Mouse (Mus musculus): ENCODE measurements around the gene Uvssa. TPM values are rescaled to one million over a fixed set of nuclear protein-coding genes. Genes with fewer than 3 reads are reported as not detected.

Gene Uvssa
- 2.4 and 2.7 TPM in 2 replicates for polyA plus RNA-seq (2012; rRNA removed)

DNA sequence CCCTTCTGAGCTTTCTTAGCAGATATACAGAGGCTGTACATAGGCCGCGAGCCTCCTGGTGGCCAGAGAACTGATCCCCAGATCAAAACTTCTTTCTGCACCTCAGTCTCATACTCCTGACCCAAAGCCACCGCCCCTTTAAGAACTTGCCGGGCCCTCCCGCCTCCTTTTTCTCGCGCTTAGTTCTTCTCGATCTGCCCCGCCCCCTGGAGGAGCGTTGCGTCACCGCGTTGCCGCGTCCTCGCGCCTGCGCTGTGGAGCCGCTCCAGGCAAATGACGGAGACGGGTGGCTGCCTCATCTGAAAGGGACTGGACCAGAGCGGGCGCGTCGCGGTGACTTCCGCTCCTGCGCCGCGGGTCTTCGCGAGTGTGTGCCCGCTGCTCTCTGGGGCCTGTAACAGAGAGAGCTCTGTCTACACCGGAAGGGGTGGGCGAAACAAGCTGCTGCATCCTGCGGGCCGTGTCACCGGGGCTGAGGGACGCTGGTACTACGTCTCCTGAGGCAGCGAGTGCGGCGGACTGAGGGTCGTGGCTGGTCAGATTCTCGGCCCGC is at the start of gene Uvssa:
TSS of gene Uvssa (plus strand) at position 248 of the 553 bp plus-strand sequence.

DNA sequence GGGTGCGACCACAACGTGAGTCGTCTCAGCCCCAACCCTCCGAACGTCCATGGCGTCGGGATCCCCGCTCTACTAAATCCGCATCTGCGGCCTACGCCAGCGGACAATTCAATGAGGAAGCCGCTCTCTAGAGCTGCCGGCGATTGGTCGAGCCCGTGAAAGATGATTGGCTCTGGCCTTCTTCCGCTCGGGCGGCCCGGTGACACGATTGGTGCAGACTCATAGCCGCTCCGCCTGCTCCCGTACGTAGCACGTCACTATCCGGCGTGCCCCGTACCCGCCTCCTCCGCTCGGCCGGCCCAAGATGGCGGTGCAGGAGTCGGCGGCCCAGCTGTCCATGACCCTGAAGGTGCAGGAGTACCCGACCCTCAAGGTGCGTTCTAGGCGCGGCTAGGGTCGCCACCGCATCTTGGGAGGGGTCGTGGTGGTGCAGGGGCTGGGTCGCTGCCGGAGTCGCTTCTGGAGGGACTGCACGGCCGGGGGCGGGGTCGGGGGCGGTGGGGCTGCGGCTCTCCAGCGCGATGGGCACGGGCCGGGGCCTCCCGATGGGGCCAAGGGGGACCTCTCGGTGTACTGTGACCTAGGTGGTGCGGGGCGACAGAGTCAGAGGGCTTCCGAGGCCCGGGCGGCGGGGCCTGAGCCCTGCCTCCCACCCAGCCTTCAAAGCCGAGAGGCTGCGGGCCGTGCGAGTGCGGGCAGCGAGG is 42.9 kb upstream of the Uvssa start, which contains the start of gene Maea:
TSS of gene Maea (plus strand) at position 237 of the 704 bp plus-strand sequence.

DNA sequence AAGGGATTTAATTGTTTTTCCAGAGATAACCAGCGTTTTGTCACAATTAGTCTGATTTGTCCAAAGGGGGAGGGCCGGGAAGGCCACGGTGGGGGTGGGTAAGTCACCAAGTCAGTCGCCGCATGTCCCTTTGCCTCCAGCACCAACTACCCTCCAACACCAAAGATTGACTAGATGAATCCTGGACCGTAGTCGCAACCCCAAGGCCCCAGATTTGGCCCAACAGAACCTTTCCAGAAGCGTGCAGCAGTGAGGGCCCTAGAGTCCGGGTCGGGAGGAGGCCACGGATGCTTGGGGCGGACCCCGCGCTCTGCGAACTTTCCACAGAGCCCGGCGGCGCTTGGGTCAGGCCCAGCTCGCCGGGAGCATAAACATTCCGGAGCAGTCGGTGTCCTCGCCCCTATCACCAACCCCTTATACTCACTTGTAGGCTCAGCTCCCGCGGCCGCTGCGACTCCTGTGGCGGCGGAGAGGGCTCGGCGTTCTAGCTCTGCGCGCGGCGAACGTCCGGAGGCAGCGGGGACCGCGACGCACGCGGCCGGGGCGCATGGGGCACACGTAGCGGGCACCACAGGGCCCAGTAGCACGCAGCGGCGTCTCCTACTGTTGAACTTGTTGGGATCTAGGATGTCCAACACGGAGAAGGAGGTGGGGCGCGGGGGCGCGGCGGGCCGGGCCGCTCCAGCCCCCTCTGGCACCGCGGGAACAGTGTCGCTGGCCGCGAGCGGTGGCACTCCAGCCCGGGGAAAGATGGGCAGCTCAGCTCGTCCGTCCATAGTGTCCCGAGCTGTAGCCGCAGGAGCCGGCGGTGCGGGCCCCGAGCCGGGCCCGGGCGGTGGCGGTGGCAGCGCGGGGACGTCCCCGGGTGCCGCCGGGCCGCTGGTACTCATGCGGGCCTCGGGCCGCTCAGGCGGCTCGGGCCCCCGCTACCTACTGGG is 55.1 kb downstream of the Uvssa start, which contains the start of gene Nkx1-1:
TSS of gene Nkx1-1 (minus strand) at position 776 of the 938 bp plus-strand sequence.

Other genes with a start within 250 kb of the Uvssa start
- 34.4 and 43.3 TPM in 2 replicates for gene Spon2, start 160.1 kb upstream of the Uvssa start, polyA plus RNA-seq (2012; rRNA removed)
- 64.1 and 64.2 TPM in 2 replicates for gene Ctbp1, start 103.6 kb upstream of the Uvssa start, polyA plus RNA-seq (2012; rRNA removed)
- gene Maea, start 43.0 kb upstream of the Uvssa start, polyA plus RNA-seq (2012; rRNA removed) = 52.1 and 58.6 TPM in 2 replicates
- not detected in 2 replicates for gene Nkx1-1, start 55.4 kb downstream of the Uvssa start, polyA plus RNA-seq (2012; rRNA removed)

All from liver, embryonic 18 days (tissue).